Mouse (Mus musculus): ENCODE data around the gene Abcc2.
A peak's percentile ranks its signal among the peaks of the same experiment; 100 is the strongest.

Gene Abcc2

DNA sequence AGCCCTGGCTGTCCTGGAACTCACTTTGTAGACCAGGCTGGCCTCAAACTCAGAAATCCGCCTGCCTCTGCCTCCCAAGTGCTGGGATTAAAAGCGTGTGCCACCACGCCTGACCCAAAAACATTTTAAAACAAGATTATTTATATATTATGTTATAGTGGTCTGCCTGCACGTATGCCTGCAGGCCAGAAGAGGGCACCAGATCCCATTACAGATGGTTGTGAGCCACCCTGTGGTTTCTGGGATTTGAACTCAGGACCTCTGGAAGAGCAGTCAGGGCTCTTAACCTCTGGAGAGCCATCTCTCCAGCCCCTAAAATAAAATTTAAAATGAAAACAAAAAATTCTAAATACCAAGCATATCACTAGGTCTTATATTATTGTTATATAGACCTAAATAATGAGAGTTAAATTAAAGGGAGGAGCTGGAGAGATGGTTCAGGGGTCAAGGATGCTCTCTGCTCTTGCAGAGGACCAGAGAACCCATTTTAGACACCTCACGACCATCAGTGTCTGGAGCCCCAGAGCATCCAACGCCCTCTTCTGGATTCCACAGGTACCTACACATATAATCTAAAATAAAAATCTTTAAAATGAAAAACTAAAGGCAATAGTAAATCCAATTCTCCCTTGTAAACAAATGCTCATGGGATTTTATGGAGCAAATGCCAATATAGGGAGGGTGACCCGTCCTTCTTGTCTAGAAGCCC is 71.0 kb downstream of the Abcc2 start:
- no peak for DNase-seq (ENCODE audit: low spot score)

DNA sequence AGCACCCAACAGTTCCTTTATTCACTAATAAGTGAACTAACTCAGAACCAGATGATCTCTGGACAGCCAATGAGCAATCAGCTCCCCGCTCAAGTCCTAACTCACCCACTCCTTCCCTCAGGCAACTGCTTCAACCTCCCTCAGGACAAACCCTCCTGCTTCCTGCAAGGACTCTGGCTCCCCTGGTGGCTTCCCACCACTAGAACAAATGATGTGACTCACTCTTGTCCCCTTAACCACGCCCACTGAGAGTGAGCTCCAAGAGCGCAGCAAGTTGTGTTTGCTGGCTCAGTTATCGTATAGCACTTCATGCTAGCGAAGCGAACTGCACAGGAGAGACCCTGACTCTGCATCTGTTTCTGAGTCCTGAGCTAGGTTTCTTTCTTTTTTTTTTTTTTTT is 75.4 kb downstream of the Abcc2 start:
- DNase-seq (ENCODE audit: low spot score) = no peak

DNA sequence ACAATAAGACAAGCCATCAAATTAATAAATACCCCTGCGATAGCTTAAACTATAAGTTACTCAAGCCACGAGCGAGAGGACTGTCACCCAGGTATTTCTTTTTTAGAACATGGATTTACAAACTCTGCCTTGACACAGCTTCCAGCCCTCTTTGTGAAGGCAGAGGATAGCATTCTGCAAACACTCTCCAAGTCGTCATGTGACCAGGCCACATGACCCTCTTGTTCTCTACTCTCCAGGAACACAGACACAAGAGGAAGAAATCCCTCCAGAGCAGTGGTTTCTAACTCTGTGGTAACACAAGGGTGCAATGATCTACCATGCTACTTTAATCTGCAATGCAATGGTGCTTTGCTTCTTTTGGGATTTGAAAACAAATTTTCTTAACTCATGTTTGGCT is 88.4 kb downstream of the Abcc2 start:
- DNase-seq (ENCODE audit: low spot score) = no peak

DNA sequence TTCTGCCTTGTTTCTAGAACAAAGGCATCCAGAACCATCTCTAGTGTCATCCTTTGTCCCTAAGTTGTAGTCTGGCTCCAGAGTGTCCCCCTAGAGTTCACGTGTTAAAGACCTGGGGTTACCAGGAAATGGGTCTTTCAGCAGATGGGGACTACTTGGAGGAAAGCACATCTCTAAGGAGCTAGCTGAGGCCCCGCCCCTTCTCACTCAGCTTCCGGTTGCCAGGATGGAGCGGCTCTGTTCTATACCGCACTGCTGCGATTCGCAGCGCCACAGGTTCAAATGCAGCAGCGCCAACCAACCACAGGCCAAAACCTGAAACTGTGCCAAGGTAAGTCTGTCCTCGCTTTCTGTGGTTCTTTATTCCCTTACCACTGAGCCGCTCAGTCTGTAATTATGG is 92.4 kb downstream of the Abcc2 start:
- no peak for DNase-seq (ENCODE audit: low spot score)

DNA sequence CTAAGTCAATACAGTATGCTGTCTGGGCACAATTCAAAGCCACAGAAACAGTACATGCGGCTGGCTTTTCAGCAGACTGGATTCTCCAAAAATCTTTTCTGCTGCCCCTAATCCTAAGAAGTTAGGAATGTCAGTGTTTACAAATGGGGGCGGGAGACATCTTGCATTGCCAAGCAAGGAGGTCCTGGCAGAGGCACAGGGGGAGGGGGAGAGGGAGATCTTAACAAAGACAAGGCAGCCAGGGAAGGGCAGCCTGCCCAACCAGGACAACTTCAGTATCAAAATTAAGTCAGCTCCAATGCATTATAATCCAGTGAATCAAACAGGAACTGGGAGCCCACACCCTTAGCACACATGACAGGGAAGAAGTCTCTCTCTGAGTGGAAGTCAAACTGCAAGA is 94.0 kb downstream of the Abcc2 start:
- no peak for DNase-seq (ENCODE audit: low spot score)

DNA sequence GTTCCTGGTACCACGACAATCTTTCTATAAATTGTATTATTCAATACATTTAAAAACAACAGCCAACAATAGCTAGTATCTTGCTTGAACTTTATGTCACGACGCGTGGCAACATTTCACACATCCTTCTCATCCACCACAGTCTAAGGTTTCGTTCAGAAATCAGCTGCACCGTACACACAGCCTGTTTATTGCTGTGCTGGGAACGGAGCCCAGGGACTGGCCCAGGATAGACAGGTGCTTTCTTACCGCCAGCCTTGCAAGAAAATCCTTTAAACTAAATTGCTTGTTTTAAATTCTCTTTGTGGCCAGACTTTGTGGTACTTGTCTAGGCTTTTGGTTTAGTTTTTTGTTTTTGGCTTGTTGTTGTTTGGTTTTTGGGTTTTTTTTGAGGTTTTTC is 95.4 kb downstream of the Abcc2 start:
- no peak for DNase-seq (ENCODE audit: low spot score)

DNA sequence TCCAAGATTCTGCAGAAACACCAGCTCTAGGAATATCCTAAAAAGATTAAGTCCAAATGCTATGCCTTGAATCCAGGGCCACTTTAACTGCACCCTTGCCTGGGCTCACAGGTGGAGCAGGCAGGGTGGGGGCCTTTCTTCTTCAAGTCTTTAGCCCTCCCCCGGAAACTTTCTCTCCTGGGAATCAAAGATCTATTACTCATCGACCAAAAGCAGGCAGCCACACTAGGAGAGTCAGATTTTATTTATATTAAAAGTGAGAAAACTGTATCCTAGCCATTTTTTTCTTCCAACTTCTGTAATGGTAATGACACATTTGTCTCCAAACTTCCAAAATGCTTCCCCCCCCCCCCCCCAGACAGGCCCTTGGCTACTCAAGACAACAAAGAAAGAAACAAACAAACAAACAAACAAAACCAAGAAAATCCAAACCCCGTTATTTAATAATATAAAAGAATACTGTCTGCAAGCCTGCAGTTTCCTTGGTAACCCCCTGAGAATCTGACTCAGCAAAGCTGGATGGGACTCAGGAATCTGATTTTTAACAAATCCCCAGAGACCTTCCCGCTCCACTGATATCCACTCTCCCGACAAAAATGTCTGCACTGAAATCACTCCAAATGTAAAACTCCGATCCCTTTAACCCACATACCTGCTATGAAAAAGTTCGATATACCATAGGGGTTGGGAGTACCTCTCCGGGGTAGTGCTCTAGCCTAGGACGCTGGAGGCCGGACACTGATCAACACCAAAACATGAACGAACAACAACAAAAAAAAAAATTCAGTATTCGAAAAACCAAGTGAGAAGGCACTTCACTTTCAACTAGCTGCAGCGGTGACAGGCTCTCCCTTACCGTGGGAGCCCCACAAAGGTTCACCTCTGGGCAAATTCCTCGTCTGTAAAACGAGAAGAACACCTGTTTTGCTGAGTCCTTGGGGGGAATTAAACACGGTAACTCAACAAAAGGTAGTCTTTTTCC is 96.4 kb downstream of the Abcc2 start:
- peak; percentile 77 for DNase-seq (ENCODE audit: low spot score)

DNA sequence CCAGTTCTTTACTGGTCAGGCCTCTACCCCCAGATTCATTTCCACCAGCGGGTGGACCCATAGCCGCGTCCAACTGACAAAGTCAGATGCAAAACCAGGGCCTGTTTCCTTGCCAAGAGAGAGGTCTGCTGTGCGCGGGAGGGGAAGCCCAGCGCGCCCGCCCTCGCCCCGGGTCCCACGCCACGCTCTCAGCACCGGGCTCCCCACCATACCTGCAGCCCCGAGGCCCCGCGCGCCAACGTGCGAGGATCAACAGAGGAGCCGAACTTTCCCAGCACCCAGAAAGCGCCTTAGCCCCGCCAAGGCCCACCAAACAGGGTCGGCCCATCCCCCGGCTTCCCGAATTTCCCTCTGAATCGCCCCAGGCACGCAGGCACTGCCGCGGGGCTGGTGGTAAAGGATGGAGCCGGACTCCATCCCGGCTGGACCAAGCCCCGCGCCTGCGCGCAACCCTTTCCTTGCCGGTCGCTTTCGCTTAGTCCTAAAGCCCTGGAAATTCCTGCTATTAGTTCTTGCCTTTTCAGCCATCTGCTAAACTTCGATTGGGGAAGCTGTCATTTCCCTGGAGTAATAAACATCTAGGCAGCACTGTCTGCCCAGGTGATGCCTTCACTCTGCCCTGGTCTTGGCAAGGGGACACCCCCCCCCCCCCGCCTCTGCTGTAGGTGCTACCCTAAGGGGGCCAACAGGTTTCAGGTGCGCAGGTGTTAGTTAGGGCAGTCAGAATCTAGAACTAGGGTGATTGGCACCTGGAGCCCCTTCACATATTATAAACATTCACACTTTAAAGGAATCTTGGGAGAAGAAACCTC is 97.6 kb downstream of the Abcc2 start:
- DNase-seq (ENCODE audit: low spot score) = peak; percentile 79

DNA sequence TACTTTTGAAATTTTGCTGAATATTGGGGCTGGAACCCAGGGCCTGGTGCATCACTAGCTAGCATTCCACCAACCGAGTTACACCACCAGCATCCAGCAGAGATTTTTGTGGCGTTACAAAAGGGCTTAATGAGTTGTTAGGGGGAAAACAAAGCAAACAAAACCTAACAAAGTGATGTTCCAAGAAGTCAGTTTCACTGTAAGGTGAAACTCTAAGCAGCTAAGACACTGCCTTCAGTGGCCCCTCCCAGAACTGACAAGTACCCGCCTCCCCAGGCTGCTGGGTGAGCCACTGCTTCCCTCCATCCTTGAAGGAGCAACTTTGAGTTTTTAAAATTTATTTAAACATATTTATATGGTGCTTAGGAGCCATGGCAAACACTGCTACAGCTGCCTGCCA is 98.4 kb downstream of the Abcc2 start:
- DNase-seq (ENCODE audit: low spot score) = no peak

DNA sequence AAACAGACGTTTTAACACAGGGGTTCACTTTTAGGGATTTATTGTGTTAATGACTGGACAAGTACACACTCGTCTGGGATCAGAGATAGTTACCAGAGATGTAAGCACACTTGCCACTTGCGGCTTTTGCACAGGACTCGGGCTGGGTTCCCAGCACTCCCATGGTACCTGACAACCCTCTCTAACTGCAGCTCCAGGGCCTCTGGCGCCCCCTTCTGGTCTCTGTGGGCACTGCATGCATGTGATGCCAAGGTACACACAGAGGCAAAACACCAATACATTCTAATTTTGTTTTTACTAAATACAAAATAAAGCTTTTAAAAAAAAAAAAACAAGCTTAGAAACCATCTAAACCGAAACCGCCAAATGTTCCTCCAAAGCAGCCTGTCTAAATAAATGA is 99.6 kb downstream of the Abcc2 start:
- no peak for DNase-seq (ENCODE audit: low spot score)

DNA sequence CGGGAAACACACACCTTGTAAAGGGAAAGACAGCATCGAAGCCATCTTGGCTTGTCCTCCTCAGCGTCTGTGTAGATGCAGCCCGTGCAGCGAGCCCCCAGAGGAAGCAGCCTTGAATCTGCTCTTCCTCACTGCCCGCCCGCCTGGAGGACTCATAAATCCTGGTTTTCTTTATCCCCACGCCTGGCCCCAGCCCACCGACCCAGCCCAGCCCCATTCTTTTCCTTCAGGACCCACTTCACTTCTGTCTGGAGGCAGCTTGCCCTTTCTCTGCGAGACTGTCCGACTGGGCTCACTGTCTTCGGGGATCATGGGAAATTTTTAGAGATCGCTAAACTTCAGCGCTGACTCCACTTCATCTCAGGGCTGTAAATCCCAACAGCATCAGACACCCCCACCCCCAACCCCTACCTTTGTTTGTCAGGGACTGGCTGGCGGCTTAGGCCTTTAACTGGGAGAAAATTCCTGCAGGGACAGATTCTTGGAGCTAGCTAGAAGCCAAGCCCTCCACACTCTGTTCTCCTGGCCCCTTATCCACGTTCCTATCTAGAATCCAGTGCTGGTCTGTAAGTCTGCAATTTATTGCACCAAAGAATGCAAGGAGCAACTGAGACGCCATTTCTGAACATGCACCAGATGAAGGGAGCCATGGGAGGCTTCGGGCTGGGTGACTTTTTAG is 101.0 kb downstream of the Abcc2 start:
- DNase-seq (ENCODE audit: low spot score) = no peak

DNA sequence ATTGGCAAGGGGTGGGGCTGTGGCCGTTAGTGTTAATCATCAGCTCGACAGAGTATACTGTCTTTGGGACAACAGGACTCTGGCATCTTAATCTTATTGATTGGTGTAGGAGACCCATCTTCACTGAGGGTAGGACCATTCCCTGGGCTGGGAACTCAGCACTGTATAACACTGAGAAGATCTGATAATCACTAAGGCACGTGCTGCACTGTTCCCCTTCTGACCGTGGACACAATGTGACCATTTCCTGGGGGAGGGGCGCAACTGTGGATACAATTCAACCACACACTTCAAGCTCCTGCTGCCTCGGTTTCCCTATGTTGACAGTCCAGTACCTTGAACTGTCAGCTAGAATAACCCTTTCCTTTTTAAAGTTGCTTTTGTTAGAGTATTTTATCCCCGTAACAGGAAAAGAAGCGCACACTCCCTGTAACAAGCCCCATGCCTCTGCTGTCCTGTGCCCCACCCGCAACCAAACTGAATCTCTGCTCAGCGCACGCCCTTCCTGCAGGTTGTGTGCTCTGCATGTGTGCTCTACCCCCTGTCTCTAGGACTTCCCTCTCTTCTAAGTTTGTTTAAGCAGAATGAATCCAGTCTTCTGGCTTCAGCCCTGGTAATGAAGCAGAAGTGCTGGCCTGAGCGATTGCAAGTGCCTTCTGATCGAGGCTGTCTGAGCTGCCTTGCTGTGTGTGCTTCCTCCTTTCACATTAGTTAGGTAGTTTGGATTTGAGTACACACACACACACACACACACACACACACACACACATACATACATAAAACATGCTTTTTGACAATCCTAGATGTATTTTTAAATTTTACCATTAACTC is 102.9 kb downstream of the Abcc2 start:
- DNase-seq (ENCODE audit: low spot score) = no peak

DNA sequence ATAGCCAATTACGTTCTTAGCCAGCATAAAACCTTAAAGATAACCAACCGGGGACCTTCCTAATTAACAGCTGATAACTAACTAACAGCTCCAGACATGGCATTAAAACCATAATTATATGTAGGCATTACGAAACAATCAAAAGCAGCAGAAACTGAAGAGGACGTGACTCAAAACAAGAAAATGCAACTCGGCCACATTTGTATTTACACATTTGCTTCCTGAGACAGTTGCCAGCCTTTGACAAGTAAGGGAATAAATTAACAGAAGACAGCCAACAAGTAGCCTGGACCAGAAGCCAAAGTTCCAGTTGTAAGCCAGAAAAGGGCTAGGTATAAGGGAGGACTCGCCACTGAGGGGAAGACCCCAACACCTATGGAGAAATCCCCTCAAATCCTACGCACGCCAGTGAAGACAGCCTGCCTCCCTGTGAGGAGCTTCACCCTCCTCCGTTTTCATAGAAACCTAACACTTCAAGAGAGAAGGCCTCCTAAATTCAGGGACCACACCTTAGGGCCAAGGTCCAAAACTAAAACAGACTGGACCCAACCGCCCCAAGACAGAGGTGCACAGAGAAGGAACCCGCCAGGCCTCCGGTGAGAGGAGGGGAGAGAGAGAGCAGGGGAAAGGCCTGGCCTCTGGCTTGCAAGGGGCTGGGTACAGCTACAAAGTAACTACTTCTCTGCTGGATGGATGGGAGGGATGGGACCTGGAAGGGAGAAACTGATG is 104.5 kb downstream of the Abcc2 start:
- DNase-seq (ENCODE audit: low spot score) = peak; percentile 62

DNA sequence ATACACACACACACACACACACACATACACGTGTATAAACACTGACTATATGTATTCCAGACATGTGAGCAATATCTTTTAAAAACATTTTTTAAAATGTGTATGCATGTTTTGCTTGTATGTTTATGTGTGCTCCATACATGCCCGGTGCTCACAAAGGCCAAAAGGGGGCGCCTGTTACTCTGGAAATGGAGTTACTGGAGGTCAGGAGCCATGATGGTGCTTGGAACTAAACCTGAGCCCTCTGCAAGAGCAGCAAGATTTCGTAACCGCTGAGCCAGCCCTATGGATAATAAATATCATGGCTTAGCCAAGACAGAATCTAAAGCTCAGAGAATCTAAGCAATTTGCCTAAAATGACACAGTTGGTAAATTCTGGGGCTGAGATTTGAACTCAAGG is 105.2 kb downstream of the Abcc2 start:
- no peak for DNase-seq (ENCODE audit: low spot score)

DNA sequence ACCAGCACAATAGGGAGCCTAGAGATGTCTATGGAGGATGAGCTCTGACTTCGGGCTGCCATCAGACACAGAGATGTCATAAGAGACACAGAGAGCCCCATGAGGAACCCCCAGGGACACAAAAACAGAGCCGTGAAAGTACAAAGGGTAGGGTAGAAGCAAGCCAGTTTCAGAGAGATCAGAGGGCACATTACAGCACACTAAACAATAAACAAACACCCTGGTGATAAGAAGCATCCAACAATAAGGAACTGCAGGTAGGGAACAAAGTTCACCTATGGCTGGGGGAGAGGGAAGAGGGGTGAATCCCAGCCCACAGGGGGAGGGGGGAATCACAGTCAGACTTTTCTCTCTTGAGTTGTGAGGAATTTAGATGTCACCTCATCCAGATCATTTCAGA is 105.7 kb downstream of the Abcc2 start:
- no peak for DNase-seq (ENCODE audit: low spot score)
